In genomic region chr13:30566767-30567166, GRCm38 (mm10) we compare ENCODE assay signal across 9 mouse cellular contexts. TPM values are rescaled to one million over a fixed set of nuclear protein-coding genes. Genes with fewer than 3 reads are reported as not detected.
DNase-seq lines count a peak whose midpoint lies in the region; ATAC-seq and TF ChIP-seq lines count a peak whose summit lies in the region.
"Had no signal": no experiment of that assay in that cellular context is flagged by ENCODE, and none has a peak within 500 bp of the region (broad histone marks: within the 10 kb centered on the region; RNA-seq: fewer than 3 reads in every experiment).

No protein-coding gene starts in this region.

- H3K4me1 ChIP-seq in bone marrow macrophage, adult 2 months (ENCODE audit: control insufficient read depth, insufficient read depth, low read length): peaks cover 17% of the 10 kb centered on the region
- H3K4me1 ChIP-seq: hindbrain, embryonic 15.5 days had no signal

- peak; percentile 58 to 66 for DNase-seq in cerebellum, postnatal 14 days
- peak; percentile 76 for DNase-seq in A20 (ENCODE audit: low read depth, low spot score)
- DNase-seq in heart, adult 8-10 months (ENCODE audit: low spot score): peak; percentile 28
- DNase-seq in layer of hippocampus, postnatal 25 days (ENCODE audit: extremely low spot score in 1 of 2, low spot score in 1 of 2): peak; percentile 47 to 71
- DNase-seq in mesoderm, embryonic 11.5 days (ENCODE audit: low read depth, low spot score): peak; percentile 36
- peak; percentile 75 for DNase-seq in thymus, postnatal 0 days (ENCODE audit: low spot score)

- H3K4me3 ChIP-seq in bone marrow macrophage, adult 2 months (ENCODE audit: insufficient read depth, low read length): no peak overlapping the region
- H3K4me3 ChIP-seq: hindbrain, embryonic 15.5 days had no signal

- no peak for ATAC-seq in cerebellum, adult (ENCODE audit: insufficient number of reproducible peaks, low FRiP score, low TSS enrichment)

- no peak overlapping the region for H3K27ac ChIP-seq in bone marrow macrophage, adult 2 months (ENCODE audit: insufficient read depth, low read depth, low read length)
- H3K27ac ChIP-seq: hindbrain, embryonic 15.5 days had no signal

- TF ChIP-seq CTCF in bone marrow macrophage, adult 2 months (IDR thresholded peaks at IDR 0.05; ENCODE audit: low read depth, low read length): peak; percentile 76

- TF ChIP-seq POLR2A in bone marrow macrophage, adult 2 months (IDR thresholded peaks at IDR 0.05; ENCODE audit: borderline replicate concordance, low read depth, low read length): no peak

RNA-seq across cellular contexts. Expression of gene Uqcrfs1, which starts 21.6 kb away (rescaled TPM):
- 82.2 and 89.8 TPM in 2 replicates for polyA plus RNA-seq in bone marrow macrophage, adult 2 months (2012; ENCODE audit: insufficient read depth, insufficient read length, missing spikeins)
- 1,000 to 10,000 TPM; 1,110 to 1,211 (median 1,181) TPM for total RNA-seq in heart, adult 8-10 months (2022)
- 100 to 1,000 TPM; 151 to 175 TPM for total RNA-seq in layer of hippocampus, postnatal 25 days (2021)
- polyA plus RNA-seq in thymus, postnatal 0 days (2015; fragmentation: Nextera tagmentation; extraction: Ambion mirVana): 273 and 282 TPM in 2 replicates

Comparison
In these comparisons a context has a peak if more than half of its experiments do, and no peak if none do; other contexts are left out.
1. RNA of gene Uqcrfs1, which starts 21.6 kb away (total RNA-seq): 1,110 to 1,211 TPM in heart, adult 8-10 months; 151 to 175 TPM in layer of hippocampus, postnatal 25 days; every median in the first group is over 4 times any median in the second.
2. Peak in every context shown above with its lines, with median percentiles within 50 percentile points of each other: DNase-seq.